Mouse (Mus musculus): ENCODE results near the gene Cntf. TPM values are rescaled to one million over a fixed set of nuclear protein-coding genes. Genes with fewer than 3 reads are reported as not detected.
"Not testable (repeated sequence)": the region's sequence is repeated elsewhere in the genome, so short reads cannot be mapped to it uniquely, and the experiment has no call there.

Cntf gene
- polyA plus RNA-seq, 1 experiment from 2014 or later: 0.39 TPM

- H3K9me3 ChIP-seq (ENCODE audit: control insufficient read depth, low read length): no peaks in the 10 kb centered on the region
- H3K36me3 ChIP-seq (replicated peaks; ENCODE audit: control insufficient read depth, insufficient read depth): no peaks in the 10 kb centered on the region
- 79% methylated on average over 1 of the region's 1 CpGs for WGBS
- ATAC-seq (ENCODE audit: low FRiP score) (no peak), DNase-seq (ENCODE audit: low spot score) (no peak)
- H3K4me3 ChIP-seq (replicated peaks; ENCODE audit: low read length): no peak overlapping the region
- no peaks in the 10 kb centered on the region for H3K4me1 ChIP-seq (replicated peaks; ENCODE audit: control insufficient read depth, insufficient read depth, low read length)
- H3K27ac ChIP-seq: no peak overlapping the region
- no peak overlapping the region for H3K9ac ChIP-seq
- H3K27me3 ChIP-seq (ENCODE audit: control insufficient read depth, insufficient read depth, low read length): no peaks in the 10 kb centered on the region
- H3K4me2 ChIP-seq (replicated peaks): no peak overlapping the region
These were observed 39.6 kb downstream of the Cntf start for GRCm38 (mm10) chr19:12725851-12726250.

GRCm38 (mm10) chr19:12722308-12722707 lies 43.1 kb downstream of the Cntf start:
- 78% methylated on average over 2 of the region's 3 CpGs for WGBS
- H3K9me3 ChIP-seq (ENCODE audit: control insufficient read depth, low read length): no peaks in the 10 kb centered on the region
- H3K4me3 ChIP-seq (replicated peaks; ENCODE audit: low read length): no peak overlapping the region
- ATAC-seq (ENCODE audit: low FRiP score) (no peak), DNase-seq (ENCODE audit: low spot score) (no peak)
- H3K27ac ChIP-seq: no peak overlapping the region
- H3K4me1 ChIP-seq (replicated peaks; ENCODE audit: control insufficient read depth, insufficient read depth, low read length): no peaks in the 10 kb centered on the region
- no peak overlapping the region for H3K4me2 ChIP-seq (replicated peaks)
- no peaks in the 10 kb centered on the region for H3K36me3 ChIP-seq (replicated peaks; ENCODE audit: control insufficient read depth, insufficient read depth)
- H3K27me3 ChIP-seq (ENCODE audit: control insufficient read depth, insufficient read depth, low read length): no peaks in the 10 kb centered on the region
- no peak overlapping the region for H3K9ac ChIP-seq

- WGBS: 92% methylated on average over 7 of the region's 7 CpGs
These were observed 43.8 kb downstream of the Cntf start for GRCm38 (mm10) chr19:12721596-12721995.

GRCm38 (mm10) chr19:12720919-12721318 lies 44.5 kb downstream of the Cntf start:
- H3K4me3 ChIP-seq (replicated peaks; ENCODE audit: low read length); DNase-seq (ENCODE audit: low spot score); H3K27me3 ChIP-seq (ENCODE audit: control insufficient read depth, insufficient read depth, low read length); ATAC-seq (ENCODE audit: low FRiP score); H3K9ac ChIP-seq; H3K9me3 ChIP-seq (ENCODE audit: control insufficient read depth, low read length); H3K4me2 ChIP-seq (replicated peaks); H3K36me3 ChIP-seq (replicated peaks; ENCODE audit: control insufficient read depth, insufficient read depth); H3K4me1 ChIP-seq (replicated peaks; ENCODE audit: control insufficient read depth, insufficient read depth, low read length); H3K27ac ChIP-seq: not testable (repeated sequence)
- WGBS: 94% methylated on average over 5 of the region's 5 CpGs

More at GRCm38 (mm10) chr19:12721596-12721995, 43.8 kb downstream of the Cntf start:
- H3K4me3 ChIP-seq (replicated peaks; ENCODE audit: low read length); DNase-seq (ENCODE audit: low spot score); H3K9ac ChIP-seq; H3K27ac ChIP-seq; H3K36me3 ChIP-seq (replicated peaks; ENCODE audit: control insufficient read depth, insufficient read depth); H3K4me2 ChIP-seq (replicated peaks); ATAC-seq (ENCODE audit: low FRiP score); H3K4me1 ChIP-seq (replicated peaks; ENCODE audit: control insufficient read depth, insufficient read depth, low read length); H3K27me3 ChIP-seq (ENCODE audit: control insufficient read depth, insufficient read depth, low read length); H3K9me3 ChIP-seq (ENCODE audit: control insufficient read depth, low read length): not testable (repeated sequence)

- DNase-seq (ENCODE audit: low spot score) (no peak), ATAC-seq (ENCODE audit: low FRiP score) (no peak)
- Histone ChIP-seq H3K27me3 (ENCODE audit: control insufficient read depth, insufficient read depth, low read length) (no peaks in the 10 kb centered on the region), H3K4me3 (replicated peaks; ENCODE audit: low read length) (no peak overlapping the region), H3K4me1 (replicated peaks; ENCODE audit: control insufficient read depth, insufficient read depth, low read length) (no peaks in the 10 kb centered on the region), H3K27ac (no peak overlapping the region), H3K9me3 (ENCODE audit: control insufficient read depth, low read length) (no peaks in the 10 kb centered on the region), H3K9ac (no peak overlapping the region), H3K36me3 (replicated peaks; ENCODE audit: control insufficient read depth, insufficient read depth) (no peaks in the 10 kb centered on the region), H3K4me2 (replicated peaks) (no peak overlapping the region)
- WGBS: 72% methylated on average over 2 of the region's 2 CpGs
These were observed 45.0 kb downstream of the Cntf start for GRCm38 (mm10) chr19:12720463-12720862.

GRCm38 (mm10) chr19:12719189-12719588 lies 46.2 kb downstream of the Cntf start:
- no peaks in the 10 kb centered on the region for H3K9me3 ChIP-seq (ENCODE audit: control insufficient read depth, low read length)
- DNase-seq (ENCODE audit: low spot score) (no peak), ATAC-seq (ENCODE audit: low FRiP score) (no peak)
- H3K27me3 ChIP-seq (ENCODE audit: control insufficient read depth, insufficient read depth, low read length): no peaks in the 10 kb centered on the region
- 89% methylated on average over 6 of the region's 6 CpGs for WGBS
- H3K4me3 ChIP-seq (replicated peaks; ENCODE audit: low read length): no peak overlapping the region
- H3K9ac ChIP-seq: no peak overlapping the region
- no peak overlapping the region for H3K27ac ChIP-seq
- no peak overlapping the region for H3K4me2 ChIP-seq (replicated peaks)
- H3K36me3 ChIP-seq (replicated peaks; ENCODE audit: control insufficient read depth, insufficient read depth): no peaks in the 10 kb centered on the region
- H3K4me1 ChIP-seq (replicated peaks; ENCODE audit: control insufficient read depth, insufficient read depth, low read length): no peaks in the 10 kb centered on the region

Other genes with a start within 250 kb of the Cntf start
- gene Fam111a, start 219.9 kb downstream of the Cntf start, polyA plus RNA-seq (2014; fragmentation: Nextera tagmentation; extraction: Ambion mirVana): 7.1 and 7.5 TPM in 2 replicates
- not detected in 2 replicates for gene Gm4952, start 165.7 kb downstream of the Cntf start, polyA plus RNA-seq (2014; fragmentation: Nextera tagmentation; extraction: Ambion mirVana)
- gene Glyat, start 132.3 kb downstream of the Cntf start, polyA plus RNA-seq (2014; fragmentation: Nextera tagmentation; extraction: Ambion mirVana): not detected in 2 replicates
- not detected in 2 replicates for gene Olfr1442, start 95.2 kb downstream of the Cntf start, polyA plus RNA-seq (2014; fragmentation: Nextera tagmentation; extraction: Ambion mirVana)
- gene Olfr1443, start 87.5 kb downstream of the Cntf start, polyA plus RNA-seq (2014; fragmentation: Nextera tagmentation; extraction: Ambion mirVana): not detected in 2 replicates
- gene Keg1, start 69.8 kb downstream of the Cntf start, polyA plus RNA-seq (2014; fragmentation: Nextera tagmentation; extraction: Ambion mirVana): not detected in 2 replicates
- gene Zfp91, start 30.5 kb upstream of the Cntf start, polyA plus RNA-seq (2014; fragmentation: Nextera tagmentation; extraction: Ambion mirVana): 8.5 and 9.6 TPM in 2 replicates
- gene Lpxn, start 30.6 kb upstream of the Cntf start, polyA plus RNA-seq (2014; fragmentation: Nextera tagmentation; extraction: Ambion mirVana): 0.83 and 1.1 TPM in 2 replicates
- not detected in 2 replicates for gene Gm5244, start 81.0 kb upstream of the Cntf start, polyA plus RNA-seq (2014; fragmentation: Nextera tagmentation; extraction: Ambion mirVana)
- gene Olfr1444, start 91.7 kb upstream of the Cntf start, polyA plus RNA-seq (2014; fragmentation: Nextera tagmentation; extraction: Ambion mirVana): not detected in 2 replicates
- not detected in 2 replicates for gene Olfr1445, start 118.2 kb upstream of the Cntf start, polyA plus RNA-seq (2014; fragmentation: Nextera tagmentation; extraction: Ambion mirVana)
- gene Olfr1446, start 127.9 kb upstream of the Cntf start, polyA plus RNA-seq (2014; fragmentation: Nextera tagmentation; extraction: Ambion mirVana): not detected in 2 replicates
- not detected in 2 replicates for gene Olfr1447, start 138.1 kb upstream of the Cntf start, polyA plus RNA-seq (2014; fragmentation: Nextera tagmentation; extraction: Ambion mirVana)
- not detected in 2 replicates for gene Olfr1448, start 158.8 kb upstream of the Cntf start, polyA plus RNA-seq (2014; fragmentation: Nextera tagmentation; extraction: Ambion mirVana)
- gene Olfr1449, start 165.2 kb upstream of the Cntf start, polyA plus RNA-seq (2014; fragmentation: Nextera tagmentation; extraction: Ambion mirVana): not detected in 2 replicates
- gene Olfr1450, start 184.6 kb upstream of the Cntf start, polyA plus RNA-seq (2014; fragmentation: Nextera tagmentation; extraction: Ambion mirVana): not detected in 2 replicates
- gene Olfr1451, start 229.4 kb upstream of the Cntf start, polyA plus RNA-seq (2014; fragmentation: Nextera tagmentation; extraction: Ambion mirVana): not detected in 2 replicates

Data from hindbrain, embryonic 14.5 days (tissue).